Mouse (Mus musculus) thymus, adult 2 months (tissue): ENCODE data around the gene Ndufb8. TPM values are rescaled to one million over a fixed set of nuclear protein-coding genes. Genes with fewer than 3 reads are reported as not detected.

Experiments used
- DNase-seq: peaks from one replicate; pipeline ENCODE4 v3.0.0; 2021
- H3K27ac ChIP-seq: fragments of 200-500 bp; 2 replicates; pipeline ENCODE4 v1.5.1; 2012; ENCODE audit warnings: low read length, control low read depth; ENCODE audit not compliant: control insufficient read depth, insufficient read depth
- H3K27me3 ChIP-seq: fragments of 200-500 bp; 2 replicates; pipeline ENCODE4 v1.6.1; 2012; ENCODE audit warnings: mild to moderate bottlenecking, low read length, moderate library complexity, mixed read lengths; ENCODE audit not compliant: control insufficient read depth, insufficient read depth
- H3K36me3 ChIP-seq: fragments of 200-500 bp; 2 replicates; pipeline ENCODE4 v1.6.1; 2012; ENCODE audit warnings: mild to moderate bottlenecking, low read length, moderate library complexity; ENCODE audit not compliant: control insufficient read depth, insufficient read depth
- H3K4me1 ChIP-seq: fragments of 200-500 bp; replicated peaks from 2 replicates; pipeline ENCODE4 v1.6.1; 2012; ENCODE audit warnings: low read length; ENCODE audit not compliant: control insufficient read depth, insufficient read depth
- H3K4me3 ChIP-seq: fragments of 200-500 bp; 2 replicates; pipeline ENCODE4 v1.5.1; 2012; ENCODE audit warnings: mild to moderate bottlenecking, low read length, control low read depth, moderate library complexity; ENCODE audit not compliant: control insufficient read depth, insufficient read depth
- CTCF ChIP-seq: fragments of 200-500 bp; IDR thresholded peaks from 2 replicates; pipeline ENCODE4 v1.5.1; 2012; ENCODE audit warnings: mild to moderate bottlenecking, control low read depth, low read length, moderate library complexity, borderline replicate concordance; ENCODE audit not compliant: control insufficient read depth, poor library complexity, insufficient read depth; ENCODE audit errors: extremely low read depth
- POLR2A ChIP-seq: fragments of 200-500 bp; IDR thresholded peaks from 2 replicates; pipeline ENCODE4 v1.6.1; 2012; ENCODE audit warnings: mild to moderate bottlenecking, low read length, control low read depth, moderate library complexity; ENCODE audit not compliant: control insufficient read depth, poor library complexity, insufficient read depth; ENCODE audit errors: extremely low read depth
- WGBS: fragments of 180-500 bp; shearing (Covaris S2); methylation state at CpG from one replicate; pipeline ENCODE4 v1.1.7; 2018; 5-methylcytosine and 5-hydroxymethylcytosine counted together
- polyA plus RNA-seq: library from polyadenylated mRNA; depleted of rRNA; stranded (reverse); fragments of >200 nt; gene quantifications from 2 replicates; pipeline ENCODE4 v1.2.3, GENCODE M21; 2012

Gene Ndufb8
- polyA plus RNA-seq, 1 experiment = 627 TPM

DNA sequence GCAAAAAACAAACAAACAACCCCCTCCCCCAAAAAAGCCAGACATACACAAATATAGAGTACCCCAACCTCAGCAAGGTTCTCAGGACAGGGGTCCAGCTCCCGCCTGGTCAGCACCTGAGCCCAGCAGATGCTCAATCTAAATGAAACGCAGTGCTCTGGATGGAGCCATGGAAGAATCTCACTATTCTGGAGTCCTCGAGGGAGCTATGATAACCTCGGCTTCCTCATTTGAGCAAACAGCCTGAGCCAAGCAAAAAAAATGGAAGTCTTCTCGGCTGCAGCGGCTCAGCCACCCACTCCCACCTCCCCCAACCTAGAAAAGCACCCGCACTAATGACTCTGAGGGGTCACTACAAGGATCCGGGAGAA, 765 bp downstream of the Ndufb8 start:
- no peak for DNase-seq
- peaks cover 9% of the 10 kb centered on the region for H3K4me1 ChIP-seq
- H3K27me3 ChIP-seq = no peaks in the 10 kb centered on the region
- WGBS = 3% methylated on average over 8 of the region's 8 CpGs
- peaks cover 28% of the 10 kb centered on the region for H3K36me3 ChIP-seq
- TF ChIP-seq POLR2A = no peak
- TF ChIP-seq CTCF = no peak
- H3K4me3 ChIP-seq = peak overlapping the region; percentile 81
- H3K27ac ChIP-seq = no peak overlapping the region

DNA sequence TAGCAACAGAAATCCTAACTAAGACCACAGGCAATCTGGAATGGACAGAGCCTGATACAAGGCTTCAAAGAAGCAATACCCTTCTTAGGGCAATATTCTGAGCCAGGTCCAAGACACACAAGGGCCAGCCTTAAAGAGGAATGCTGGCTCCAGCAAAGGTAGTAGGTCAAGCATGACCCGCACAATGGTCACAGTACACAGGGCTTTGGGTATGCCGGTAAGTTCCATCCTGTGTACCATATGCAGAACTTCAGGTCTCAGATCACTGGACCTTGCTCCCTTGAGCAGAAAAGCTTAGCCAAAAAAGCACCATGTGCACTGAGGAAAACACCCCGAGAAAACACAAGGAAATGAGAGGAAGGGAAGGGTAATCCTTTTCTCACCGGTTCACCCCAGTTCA, 2.0 kb downstream of the Ndufb8 start:
- Histone ChIP-seq H3K4me3 (no peak overlapping the region), H3K36me3 (peaks cover 40% of the 10 kb centered on the region), H3K27ac (no peak overlapping the region), H3K4me1 (peaks cover 9% of the 10 kb centered on the region), H3K27me3 (no peaks in the 10 kb centered on the region)
- DNase-seq = no peak
- no peak for TF ChIP-seq CTCF
- TF ChIP-seq POLR2A = no peak
- WGBS = 95% methylated on average over 4 of the region's 4 CpGs

DNA sequence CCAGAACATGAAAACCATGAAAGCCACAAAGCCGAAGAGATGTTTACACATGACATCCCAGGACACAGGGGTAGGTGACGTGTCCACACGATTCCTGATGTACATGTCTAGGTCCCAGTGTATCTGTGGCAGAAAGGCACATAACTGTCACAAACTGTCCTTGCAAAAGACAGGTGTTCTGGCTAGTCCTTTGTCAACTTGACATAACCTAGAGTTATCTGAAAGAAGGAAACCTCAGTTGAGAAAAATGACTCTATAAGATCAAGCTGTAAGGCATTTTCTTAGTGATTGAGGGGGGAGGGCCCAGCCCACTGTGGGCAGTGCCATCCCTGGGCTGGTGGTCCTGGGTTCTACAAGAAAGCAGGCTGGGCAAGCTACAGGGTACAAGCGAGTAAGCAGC, 2.5 kb downstream of the Ndufb8 start, which contains the start of gene Gm20538:
Gene Gm20538 (minus strand): TSS at position 101 of the 400 bp plus-strand sequence.
- DNase-seq = no peak
- Histone ChIP-seq H3K4me3 (no peak within 1 kb of the TSS), H3K4me1 (peaks cover 9% of the 10 kb centered on the region), H3K27me3 (no peaks in the 10 kb centered on the region), H3K36me3 (peaks cover 41% of the 10 kb centered on the region), H3K27ac (no peak within 1 kb of the TSS)
- 97% methylated on average over 4 of the region's 4 CpGs for WGBS
- no peak for TF ChIP-seq POLR2A
- no peak for TF ChIP-seq CTCF

DNA sequence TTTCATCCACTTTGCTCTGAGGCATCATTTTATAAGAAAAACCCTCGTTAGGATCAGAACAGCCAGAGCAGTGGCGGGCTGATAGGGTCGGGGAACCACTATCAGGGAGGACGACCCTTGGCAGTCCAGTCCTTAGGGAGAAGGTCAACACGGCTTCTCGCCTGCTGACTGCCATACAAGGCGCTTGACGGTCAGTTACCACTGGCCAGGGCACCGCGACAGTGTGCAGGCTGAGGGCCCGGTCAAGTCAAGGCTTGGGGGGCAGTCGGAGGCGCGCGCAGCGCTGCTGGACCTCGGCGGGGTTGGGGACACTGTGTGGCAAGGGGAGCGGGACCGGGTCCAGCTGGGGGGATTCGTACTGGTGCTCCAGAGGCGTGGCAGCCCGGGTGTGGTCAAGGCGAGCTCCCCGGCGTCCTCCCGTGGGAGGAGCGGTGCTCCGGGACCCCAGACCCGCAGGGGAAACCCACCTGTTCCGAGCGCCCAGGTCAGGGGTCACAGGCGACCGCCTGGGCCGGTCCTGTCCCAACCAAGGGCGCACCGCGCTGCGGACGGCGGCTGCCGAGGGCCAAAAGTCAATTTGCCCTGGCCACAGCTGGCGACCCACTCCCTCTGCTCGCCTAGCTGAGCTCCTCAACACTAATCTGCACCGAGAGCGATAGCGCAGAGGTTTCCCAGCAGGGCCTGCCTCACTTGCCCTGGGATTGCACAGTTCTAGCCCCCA, 9.8 kb downstream of the Ndufb8 start, which contains the start of gene Sec31b:
Gene Sec31b (minus strand): TSS at position 544 of the 721 bp plus-strand sequence.
- DNase-seq = peak; percentile 11
- WGBS = 8% methylated on average over 47 of the region's 47 CpGs
- H3K4me3 ChIP-seq = peak within 1 kb of the TSS; percentile 10; the same call in 1 of the 2 replicates
- no peak for TF ChIP-seq POLR2A
- TF ChIP-seq CTCF = no peak
- peaks cover 23% of the 10 kb centered on the region for H3K36me3 ChIP-seq
- H3K27me3 ChIP-seq = peaks cover 6% of the 10 kb centered on the region
- H3K27ac ChIP-seq = no peak within 1 kb of the TSS
- 0 out of 2 replicates have a peak, but pooled peaks cover 5% of the 10 kb centered on the region for H3K4me1 ChIP-seq

DNA sequence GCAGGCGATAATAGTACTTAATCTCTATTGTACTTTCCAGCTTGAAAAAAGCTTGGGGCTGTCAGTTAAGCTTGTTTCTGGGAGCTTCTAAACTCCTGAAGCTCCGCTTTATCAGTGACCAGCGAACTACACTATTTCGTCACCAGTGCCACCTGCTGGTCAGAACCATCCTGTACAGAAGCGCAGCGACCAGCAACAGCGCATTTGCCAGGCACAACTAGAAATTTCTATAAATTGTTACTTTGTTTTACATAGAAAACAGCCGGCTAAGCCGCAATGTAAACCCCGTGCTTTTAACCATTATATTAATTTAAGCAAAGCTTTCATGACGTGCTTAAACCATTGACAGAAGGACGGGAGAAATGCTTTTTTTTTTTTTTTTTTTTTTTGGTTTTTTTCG, 10.5 kb downstream of the Ndufb8 start:
- peak; percentile 73 for DNase-seq
- peaks cover 6% of the 10 kb centered on the region for H3K27me3 ChIP-seq
- TF ChIP-seq POLR2A (no peak), CTCF (no peak)
- H3K36me3 ChIP-seq = peaks cover 16% of the 10 kb centered on the region
- no peak overlapping the region for H3K4me3 ChIP-seq
- WGBS = 2% methylated on average over 13 of the region's 13 CpGs
- 0 out of 2 replicates have a peak, but pooled peaks cover 5% of the 10 kb centered on the region for H3K4me1 ChIP-seq
- no peak overlapping the region for H3K27ac ChIP-seq

DNA sequence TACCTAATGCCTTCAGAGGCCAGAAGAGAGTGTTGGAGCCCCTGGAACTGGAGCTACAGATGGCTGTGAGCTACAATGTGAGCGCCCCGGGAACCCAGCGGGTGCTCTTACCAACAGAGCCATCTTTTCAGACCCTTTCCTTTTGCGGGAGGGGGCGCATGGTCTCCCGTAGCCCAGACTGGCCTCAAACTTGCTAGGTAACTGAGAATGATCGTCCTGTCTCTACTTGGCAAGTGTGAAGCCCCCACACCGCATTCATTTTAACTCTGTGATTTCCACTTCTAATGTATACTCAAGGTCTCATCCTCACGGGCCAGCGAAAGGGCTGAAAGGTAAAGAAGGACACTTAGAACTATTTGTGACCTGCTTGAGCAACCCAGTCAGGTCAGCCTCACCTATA, 10.9 kb downstream of the Ndufb8 start:
- WGBS = 71% methylated on average over 10 of the region's 10 CpGs
- no peak for TF ChIP-seq CTCF
- no peak for TF ChIP-seq POLR2A
- no peak overlapping the region for H3K27ac ChIP-seq
- peaks cover 12% of the 10 kb centered on the region for H3K36me3 ChIP-seq
- 0 out of 2 replicates have a peak, but pooled peaks cover 5% of the 10 kb centered on the region for H3K4me1 ChIP-seq
- no peak for DNase-seq
- no peak overlapping the region for H3K4me3 ChIP-seq
- H3K27me3 ChIP-seq = peaks cover 6% of the 10 kb centered on the region

DNA sequence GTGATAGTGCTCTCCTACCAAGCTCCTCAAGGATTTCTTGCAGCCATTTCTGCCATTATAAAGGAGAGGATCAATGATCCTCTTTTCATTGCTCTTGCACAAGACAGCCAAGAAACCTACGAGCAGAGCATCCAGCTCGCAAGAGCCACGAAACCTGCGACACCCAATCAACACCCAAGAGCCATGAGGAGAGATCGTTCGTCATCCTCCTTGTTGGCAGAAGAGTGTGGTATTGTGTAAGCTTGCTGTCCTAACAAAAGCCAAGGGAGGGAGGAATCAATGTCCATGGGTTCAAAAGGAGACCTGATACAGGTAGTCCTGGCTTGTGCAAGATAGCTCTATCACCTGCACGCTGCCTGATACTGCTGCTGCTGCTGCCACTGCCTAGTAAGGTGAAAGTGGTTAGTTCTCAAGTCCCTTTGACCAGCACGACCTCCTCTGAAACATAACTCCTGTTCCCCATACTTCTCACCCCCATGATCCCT, 12.5 kb downstream of the Ndufb8 start:
- WGBS = 92% methylated on average over 8 of the region's 8 CpGs
- Histone ChIP-seq H3K27me3 (peaks cover 6% of the 10 kb centered on the region), H3K4me1 (0 out of 2 replicates have a peak, but pooled peaks cover 5% of the 10 kb centered on the region), H3K27ac (no peak overlapping the region), H3K4me3 (no peak overlapping the region), H3K36me3 (no peaks in the 10 kb centered on the region)
- no peak for DNase-seq
- no peak for TF ChIP-seq CTCF
- no peak for TF ChIP-seq POLR2A
